Mouse (Mus musculus) olfactory bulb, adult 2 months (tissue): ENCODE results near the gene Tomm5.
"Not testable (repeated sequence)": the region's sequence is repeated elsewhere in the genome, so short reads cannot be mapped to it uniquely, and the experiment has no call there.

Source experiments
- CTCF ChIP-seq: fragments of 200-500 bp; IDR thresholded peaks from 2 replicates; pipeline ENCODE4 v1.5.1; 2012; ENCODE audit warnings: low read depth, mild to moderate bottlenecking, low read length, moderate library complexity; ENCODE audit not compliant: insufficient read depth
- POLR2A ChIP-seq: fragments of 200-500 bp; IDR thresholded peaks from 2 replicates; pipeline ENCODE4 v1.6.1; 2012; ENCODE audit warnings: mild to moderate bottlenecking, low read depth, low read length, moderate library complexity; ENCODE audit not compliant: insufficient read depth

DNA sequence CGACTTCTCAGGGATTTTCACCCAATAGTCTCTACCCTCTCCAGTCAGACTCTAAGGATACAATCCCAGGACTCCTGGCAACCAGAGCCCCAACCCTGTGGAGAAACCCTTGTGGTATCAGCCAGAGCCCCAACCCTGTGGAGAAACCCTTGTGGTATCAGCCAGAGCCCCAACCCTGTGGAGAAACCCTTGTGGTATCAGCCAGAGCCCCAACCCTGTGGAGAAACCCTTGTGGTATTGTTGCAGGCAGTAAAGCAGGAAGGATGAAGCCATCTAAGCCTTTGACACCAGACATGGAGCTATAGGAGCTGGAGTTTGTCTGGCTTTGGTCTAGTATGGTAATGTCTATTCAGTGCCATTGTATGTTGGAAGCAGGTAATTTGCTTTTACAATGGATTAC lies 44.1 kb downstream of the Tomm5 start:
- TF ChIP-seq CTCF, POLR2A: not testable (repeated sequence)
